Mouse (Mus musculus) hindbrain, embryonic 11.5 days (tissue): ENCODE results near the gene Cxcr2. TPM values are rescaled to one million over a fixed set of nuclear protein-coding genes. Genes with fewer than 3 reads are reported as not detected.

Source experiments
- microRNA counts: library from miRNA; unstranded; fragments of <30 nt; microRNA quantifications from one replicate; lab custom pipeline; 2015
- polyA plus RNA-seq: library from polyadenylated mRNA; unstranded; fragments of >200 nt; fragmentation: Nextera tagmentation; extraction: Ambion mirVana; gene quantifications from 2 replicates; pipeline ENCODE4 v1.2.1, GENCODE M21; 2014

Cxcr2 gene
- polyA plus RNA-seq, 1 experiment from 2014 or later: 0.05 TPM

MicroRNAs encoded within 50 kb of the gene (microRNA counts, 519-probe panel; counts per million panel counts)
- not detected for microRNA mmu-miR-1928 (lab: Ali Mortazavi, UCI)

Other genes starting within 250 kb of the Cxcr2 start
- 16.1 and 17.3 TPM in 2 replicates for gene Tns1, start 29.5 kb upstream of the Cxcr2 start, polyA plus RNA-seq
- gene Rufy4, start 28.4 kb upstream of the Cxcr2 start, polyA plus RNA-seq: 0.56 and 0.66 TPM in 2 replicates
- gene Cxcr1, start 40.6 kb downstream of the Cxcr2 start, polyA plus RNA-seq: 0.15 TPM in 1 of 2 replicates, not detected in the other
- gene Arpc2, start 82.1 kb downstream of the Cxcr2 start, polyA plus RNA-seq: 325 and 330 TPM in 2 replicates
- gene Gpbar1, start 124.6 kb downstream of the Cxcr2 start, polyA plus RNA-seq: 0.32 TPM in 1 of 2 replicates, not detected in the other
- gene Aamp, start 130.7 kb downstream of the Cxcr2 start, polyA plus RNA-seq: 189 and 198 TPM in 2 replicates
- 85.4 and 99.4 TPM in 2 replicates for gene Pnkd, start 130.9 kb downstream of the Cxcr2 start, polyA plus RNA-seq
- 8.6 and 9.1 TPM in 2 replicates for gene Tmbim1, start 151.6 kb downstream of the Cxcr2 start, polyA plus RNA-seq
- gene Catip, start 208.1 kb downstream of the Cxcr2 start, polyA plus RNA-seq: 1.1 TPM in 2 replicates
- 1.3 and 1.4 TPM in 2 replicates for gene Slc11a1, start 221.2 kb downstream of the Cxcr2 start, polyA plus RNA-seq
- 36.3 and 42.0 TPM in 2 replicates for gene Ctdsp1, start 237.5 kb downstream of the Cxcr2 start, polyA plus RNA-seq